Mouse (Mus musculus): ENCODE measurements around the gene Ahcyl2. TPM values are rescaled to one million over a fixed set of nuclear protein-coding genes. Genes with fewer than 3 reads are reported as not detected.

Ahcyl2 gene
- polyA plus RNA-seq (2012): 30.5 and 31.0 TPM in 2 replicates

GRCm38 (mm10) chr6:29767813-29768660 lies at the start of gene Ahcyl2:
Gene Ahcyl2 (plus strand): TSS chr6:29768011.
- no peak for TF ChIP-seq GATA1 (IDR thresholded peaks at IDR 0.05; ENCODE audit: low read length)

- no peak for TF ChIP-seq GATA1 (IDR thresholded peaks at IDR 0.05; ENCODE audit: low read length)
Observed at GRCm38 (mm10) chr6:29718894-29719329, 48.9 kb upstream of the Ahcyl2 start.

- no peak for TF ChIP-seq GATA1 (IDR thresholded peaks at IDR 0.05; ENCODE audit: low read length)
Observed at GRCm38 (mm10) chr6:29721890-29722289, 45.9 kb upstream of the Ahcyl2 start.

DNA sequence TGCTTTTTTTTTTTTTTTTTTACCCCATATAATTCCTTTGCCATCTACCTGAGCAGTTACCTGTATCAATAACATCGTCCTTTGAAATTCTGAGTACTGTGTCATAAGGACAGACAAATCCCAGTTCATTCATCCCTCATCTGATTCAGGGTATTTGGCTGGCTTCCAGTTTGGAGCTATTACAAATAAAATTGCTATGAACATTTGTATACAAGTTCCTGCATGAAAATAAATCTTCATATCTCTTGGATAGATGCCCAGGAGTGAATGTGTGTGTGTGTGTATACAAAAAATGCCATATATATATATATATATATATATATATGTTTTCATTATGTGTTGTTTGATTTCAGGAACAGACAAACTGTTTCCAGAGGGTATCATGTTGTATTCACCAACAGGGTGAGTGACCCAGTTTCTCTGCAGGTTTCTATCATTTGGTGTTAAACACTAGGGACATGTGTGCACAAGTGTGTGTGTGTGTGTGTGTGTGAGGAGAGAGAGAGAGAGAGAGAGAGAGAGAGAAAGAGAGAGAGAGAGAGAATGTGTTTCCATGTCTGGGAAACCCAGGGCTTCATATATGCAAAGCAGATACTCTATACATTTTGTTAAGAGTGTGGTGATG lies 41.1 kb upstream of the Ahcyl2 start:
- TF ChIP-seq GATA1 (IDR thresholded peaks at IDR 0.05; ENCODE audit: low read length): no peak

DNA sequence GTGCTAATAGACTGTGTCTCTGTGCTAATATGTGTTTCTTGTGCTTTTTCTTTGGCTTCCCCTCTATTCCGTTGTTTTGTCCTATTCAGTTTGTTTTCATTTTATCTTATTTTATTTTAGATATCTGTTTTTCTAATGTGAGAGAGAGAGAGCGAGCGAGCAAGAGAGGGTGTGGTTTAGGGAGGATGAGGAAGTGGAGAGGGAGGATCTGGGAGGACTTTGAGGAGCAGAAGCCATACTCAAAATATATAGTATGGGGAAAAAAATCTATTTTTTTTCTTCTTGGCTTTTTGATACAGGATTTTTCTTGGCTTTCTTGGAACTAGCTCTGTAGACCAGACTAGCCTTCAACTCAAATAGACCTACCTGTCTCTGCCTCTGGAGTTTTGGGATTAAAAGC lies 39.8 kb upstream of the Ahcyl2 start:
- no peak for TF ChIP-seq GATA1 (IDR thresholded peaks at IDR 0.05; ENCODE audit: low read length)

DNA sequence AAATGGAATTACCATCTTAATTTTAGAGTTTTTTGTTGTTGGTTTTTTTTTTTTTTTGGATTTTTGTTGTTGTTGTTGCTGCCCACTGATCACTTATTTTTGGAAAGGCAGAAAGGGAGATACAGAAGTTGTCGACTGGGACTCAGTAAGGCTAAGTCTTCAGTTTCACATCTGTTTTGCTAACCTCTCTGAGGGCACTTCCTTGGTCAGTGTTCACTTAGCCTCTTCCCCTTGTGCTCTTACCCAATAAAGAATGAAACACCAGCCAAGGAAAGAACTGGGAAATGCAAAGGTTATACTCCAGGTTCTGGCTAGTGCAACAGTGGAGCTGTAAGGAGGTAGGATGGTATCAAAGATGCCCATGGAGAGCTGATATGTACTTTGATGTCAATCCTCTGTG lies 38.3 kb upstream of the Ahcyl2 start:
- no peak for TF ChIP-seq GATA1 (IDR thresholded peaks at IDR 0.05; ENCODE audit: low read length)

- TF ChIP-seq GATA1 (IDR thresholded peaks at IDR 0.05; ENCODE audit: low read length): no peak
Observed at GRCm38 (mm10) chr6:29735336-29735688, 32.5 kb upstream of the Ahcyl2 start, which contains the start of gene Smo. Gene Smo (plus strand): TSS chr6:29735503.

GRCm38 (mm10) chr6:29735689-29736451 lies 31.9 kb upstream of the Ahcyl2 start:
- no peak for TF ChIP-seq GATA1 (IDR thresholded peaks at IDR 0.05; ENCODE audit: low read length)

- TF ChIP-seq GATA1 (IDR thresholded peaks at IDR 0.05; ENCODE audit: low read length): no peak
Observed at GRCm38 (mm10) chr6:29736610-29737458, 31.0 kb upstream of the Ahcyl2 start.

- TF ChIP-seq GATA1 (IDR thresholded peaks at IDR 0.05; ENCODE audit: low read length): no peak
Observed at GRCm38 (mm10) chr6:29751466-29752152, 16.2 kb upstream of the Ahcyl2 start.

DNA sequence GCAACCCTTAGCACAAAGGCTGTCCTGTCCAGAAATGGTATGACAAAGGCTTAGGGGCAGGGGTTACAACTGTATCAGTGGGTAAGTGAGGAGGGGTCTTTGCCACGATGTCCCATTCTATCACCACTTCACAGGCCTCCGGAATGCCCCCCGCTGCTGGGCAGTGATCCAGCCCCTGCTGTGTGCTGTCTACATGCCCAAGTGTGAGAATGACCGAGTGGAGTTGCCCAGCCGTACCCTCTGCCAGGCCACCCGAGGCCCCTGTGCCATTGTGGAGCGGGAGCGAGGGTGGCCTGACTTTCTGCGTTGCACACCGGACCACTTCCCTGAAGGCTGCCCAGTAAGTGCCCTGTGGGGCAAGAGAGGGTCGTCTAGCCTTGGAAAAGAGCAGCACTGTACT lies 14.5 kb upstream of the Ahcyl2 start:
- no peak for TF ChIP-seq GATA1 (IDR thresholded peaks at IDR 0.05; ENCODE audit: low read length)

- no peak for TF ChIP-seq GATA1 (IDR thresholded peaks at IDR 0.05; ENCODE audit: low read length)
Observed at GRCm38 (mm10) chr6:29756001-29756400, 11.8 kb upstream of the Ahcyl2 start.

DNA sequence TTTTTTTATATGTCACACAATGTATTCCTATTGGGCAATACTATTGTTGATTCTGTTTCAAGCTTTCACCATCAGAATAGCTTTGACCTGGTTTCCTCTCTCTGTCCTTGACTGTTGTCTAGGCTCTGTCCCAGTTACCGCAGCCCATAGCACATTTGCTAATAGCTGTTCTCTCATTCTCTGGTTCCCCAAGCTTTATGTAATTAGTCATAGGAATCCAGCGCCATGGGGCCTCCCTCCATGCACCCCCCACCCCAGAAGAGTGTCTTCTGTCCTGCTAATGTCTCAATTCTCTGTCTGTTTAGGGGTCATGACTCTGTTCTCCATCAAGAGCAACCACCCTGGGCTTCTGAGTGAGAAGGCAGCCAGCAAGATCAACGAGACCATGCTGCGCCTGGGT lies 11.3 kb upstream of the Ahcyl2 start:
- no peak for TF ChIP-seq GATA1 (IDR thresholded peaks at IDR 0.05; ENCODE audit: low read length)

GRCm38 (mm10) chr6:29758417-29758816 lies 9.4 kb upstream of the Ahcyl2 start:
- no peak for TF ChIP-seq GATA1 (IDR thresholded peaks at IDR 0.05; ENCODE audit: low read length)

Data from G1E-ER4 (cell line).